Mouse (Mus musculus) intestine, embryonic 16.5 days (tissue): ENCODE measurements around the gene Igsf8. TPM values are rescaled to one million over a fixed set of nuclear protein-coding genes. Genes with fewer than 3 reads are reported as not detected.

Source experiments
- ATAC-seq: fragments of 200-750 bp; cut with Nextera tagmentation; 2 replicates; pipeline ENCODE4 v1.8.0; 2017; ENCODE audit warnings: moderate TSS enrichment, moderate library complexity
- H3K27ac ChIP-seq: fragments of 300-500 bp; sonication (generic); 2 replicates; pipeline ENCODE4 v1.5.1; 2014; ENCODE audit warnings: mild to moderate bottlenecking, low read length
- H3K27me3 ChIP-seq: fragments of 300-500 bp; sonication (generic); replicated peaks from 2 replicates; pipeline ENCODE4 v1.6.1; 2014; ENCODE audit warnings: low read length, control low read depth, mixed read lengths; ENCODE audit not compliant: control insufficient read depth, insufficient read depth
- H3K36me3 ChIP-seq: fragments of 300-500 bp; sonication (generic); 2 replicates; pipeline ENCODE4 v1.6.1; 2014; ENCODE audit warnings: low read length, control low read depth; ENCODE audit not compliant: control insufficient read depth, insufficient read depth
- H3K4me1 ChIP-seq: fragments of 300-500 bp; sonication (generic); 2 replicates; pipeline ENCODE4 v1.6.1; 2014; ENCODE audit warnings: low read length, control low read depth, mixed read lengths; ENCODE audit not compliant: control insufficient read depth, insufficient read depth
- H3K4me2 ChIP-seq: fragments of 300-500 bp; sonication (generic); 2 replicates; pipeline ENCODE4 v1.6.1; 2014; ENCODE audit warnings: low read depth, low read length, control low read depth
- H3K4me3 ChIP-seq: fragments of 300-500 bp; sonication (generic); 2 replicates; pipeline ENCODE4 v1.5.1; 2014; ENCODE audit warnings: mild to moderate bottlenecking, low read length
- H3K9ac ChIP-seq: fragments of 300-500 bp; sonication (generic); 2 replicates; pipeline ENCODE4 v1.6.1; 2014; ENCODE audit warnings: low read depth, low read length
- H3K9me3 ChIP-seq: fragments of 300-500 bp; sonication (generic); 2 replicates; pipeline ENCODE4 v1.6.1; 2016; ENCODE audit warnings: low read length, control low read depth; ENCODE audit not compliant: control insufficient read depth
- WGBS: fragments of 180-500 bp; shearing (Covaris S2); extraction: QIAGEN DNeasy Blood & Tissue Kit; methylation state at CpG from one replicate; pipeline ENCODE4 v1.1.7; 2014; 5-methylcytosine and 5-hydroxymethylcytosine counted together
- polyA plus RNA-seq: library from polyadenylated mRNA; unstranded; fragments of >200 nt; fragmentation: Nextera tagmentation; extraction: Ambion mirVana; gene quantifications from 2 replicates; pipeline ENCODE4 v1.2.1, GENCODE M21; 2015

The Igsf8 gene
- polyA plus RNA-seq: 43.1 and 45.2 TPM in 2 replicates

- H3K4me1 ChIP-seq: no peaks in the 10 kb centered on the region
- WGBS: 61% methylated on average over 8 of the region's 8 CpGs
- H3K36me3 ChIP-seq: no peaks in the 10 kb centered on the region
- H3K4me2 ChIP-seq: no peak within 1 kb of the TSS
- H3K4me3 ChIP-seq: no peak within 1 kb of the TSS
- no peak within 1 kb of the TSS for H3K27ac ChIP-seq
- no peak within 1 kb of the TSS for H3K9ac ChIP-seq
- no peaks in the 10 kb centered on the region for H3K27me3 ChIP-seq
- no peak for ATAC-seq
- no peaks in the 10 kb centered on the region for H3K9me3 ChIP-seq
Observed at GRCm38 (mm10) chr1:172261477-172262078, at the start of gene Igsf8. Gene Igsf8, plus strand, starts transcription at chr1:172261641.

DNA sequence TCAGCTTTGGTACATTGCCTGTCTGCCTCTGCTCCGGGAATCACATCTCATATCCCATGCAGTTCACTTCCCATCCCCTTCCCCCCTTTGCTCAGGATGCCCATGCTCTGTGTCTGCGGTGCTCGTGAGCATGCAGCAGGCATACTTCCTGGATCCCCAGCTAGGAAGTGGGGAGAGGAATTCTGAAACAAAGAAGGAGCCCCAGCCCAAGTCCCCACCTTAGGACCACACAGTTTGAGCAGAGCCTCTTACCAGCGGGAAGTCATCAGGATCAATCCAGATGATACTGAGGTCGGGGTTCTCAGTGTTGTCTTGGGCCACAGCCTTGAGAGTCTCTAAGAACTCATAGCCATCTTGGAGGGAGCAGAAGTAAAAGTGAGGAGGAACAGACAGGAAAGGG lies 48.7 kb upstream of the Igsf8 start:
- no peaks in the 10 kb centered on the region for H3K36me3 ChIP-seq

DNA sequence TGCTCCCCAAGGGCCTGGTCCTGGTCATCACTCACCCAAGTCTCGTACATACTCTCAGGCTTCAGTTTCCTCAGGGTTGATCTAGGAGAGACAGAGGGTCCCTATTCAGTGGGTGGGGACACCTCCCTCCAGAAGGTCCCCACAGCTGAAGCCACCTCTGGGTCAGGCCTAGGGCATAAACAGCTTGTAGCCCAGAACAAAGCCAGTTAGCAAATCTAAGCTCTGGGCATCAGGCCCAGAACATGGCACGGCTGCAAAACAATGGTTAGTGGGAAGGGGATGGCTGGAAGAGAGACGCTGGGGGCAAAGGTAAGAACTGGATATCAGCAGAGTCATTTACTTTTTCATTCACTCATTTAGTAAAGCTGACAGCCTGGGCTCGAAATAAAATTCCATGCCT lies 47.7 kb upstream of the Igsf8 start:
- WGBS: 71% methylated on average over 4 of the region's 4 CpGs
- Histone ChIP-seq H3K27me3 (no peaks in the 10 kb centered on the region), H3K9me3 (no peaks in the 10 kb centered on the region), H3K4me3 (no peak overlapping the region), H3K36me3 (no peaks in the 10 kb centered on the region), H3K4me1 (peaks cover 8% of the 10 kb centered on the region; the same call in 1 of the 2 replicates), H3K4me2 (no peak overlapping the region), H3K27ac (no peak overlapping the region), H3K9ac (no peak overlapping the region)
- ATAC-seq: no peak

More for the DNA sequence above, 48.7 kb upstream of the Igsf8 start:
- Histone ChIP-seq H3K4me1 (peaks cover 8% of the 10 kb centered on the region; the same call in 1 of the 2 replicates), H3K4me2 (no peak overlapping the region), H3K9ac (no peak overlapping the region), H3K27ac (no peak overlapping the region), H3K27me3 (no peaks in the 10 kb centered on the region), H3K4me3 (no peak overlapping the region), H3K9me3 (no peaks in the 10 kb centered on the region)
- 42% methylated on average over 5 of the region's 5 CpGs for WGBS
- no peak for ATAC-seq

DNA sequence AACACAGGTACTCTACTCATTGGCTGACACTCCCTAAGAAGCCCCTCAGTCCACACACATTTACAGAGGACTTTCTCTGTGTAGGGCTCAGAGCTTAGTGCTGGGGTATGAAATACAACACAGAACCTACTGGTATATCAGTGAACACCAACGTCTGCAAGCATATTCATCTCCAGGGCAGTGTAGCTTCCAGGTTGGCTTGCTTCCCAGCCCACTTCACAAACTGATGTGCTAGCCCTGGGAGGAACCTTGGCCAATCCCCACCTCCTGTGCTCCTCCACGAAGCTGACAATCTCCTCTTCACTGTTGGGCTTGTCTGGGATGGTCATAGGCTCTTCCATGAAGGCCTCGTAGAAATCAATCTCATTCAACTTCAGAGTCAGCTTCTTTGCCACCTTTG lies 46.7 kb upstream of the Igsf8 start:
- H3K9me3 ChIP-seq: no peaks in the 10 kb centered on the region
- H3K4me2 ChIP-seq: no peak overlapping the region
- no peak overlapping the region for H3K27ac ChIP-seq
- ATAC-seq: no peak
- H3K36me3 ChIP-seq: no peaks in the 10 kb centered on the region
- no peak overlapping the region for H3K9ac ChIP-seq
- WGBS: 43% methylated on average over 3 of the region's 3 CpGs
- H3K27me3 ChIP-seq: no peaks in the 10 kb centered on the region
- peaks cover 11% of the 10 kb centered on the region for H3K4me1 ChIP-seq
- H3K4me3 ChIP-seq: no peak overlapping the region

DNA sequence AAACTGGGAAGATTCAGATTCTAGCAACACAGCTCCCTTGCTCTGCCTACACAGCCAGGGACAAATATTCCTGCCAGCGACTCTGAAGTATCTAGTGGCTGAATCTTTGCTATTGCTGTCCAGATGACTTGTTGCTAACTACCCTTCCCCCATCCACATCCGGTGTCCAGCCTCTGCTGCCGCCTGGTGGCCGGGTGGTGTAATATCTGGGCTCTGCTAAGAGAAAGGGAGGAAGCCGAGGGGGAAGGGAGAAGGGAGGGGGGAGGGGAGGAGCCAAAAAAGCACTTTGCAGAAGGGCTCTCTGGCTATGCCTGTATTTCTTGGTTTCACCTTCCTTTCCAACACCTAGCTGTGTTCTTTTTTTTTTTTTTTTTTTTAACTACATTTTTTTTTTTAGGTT lies 44.3 kb upstream of the Igsf8 start:
- H3K4me1 ChIP-seq: peaks cover 18% of the 10 kb centered on the region
- no peaks in the 10 kb centered on the region for H3K9me3 ChIP-seq
- 0% methylated on average over 5 of the region's 5 CpGs for WGBS
- no peaks in the 10 kb centered on the region for H3K36me3 ChIP-seq
- ATAC-seq: peak; percentile 58
- H3K4me3 ChIP-seq: peak overlapping the region; percentile 22; the same call in 1 of the 2 replicates
- peak overlapping the region; percentile 56 for H3K9ac ChIP-seq
- peak overlapping the region; percentile 47 for H3K4me2 ChIP-seq
- H3K27ac ChIP-seq: peak overlapping the region; percentile 72
- H3K27me3 ChIP-seq: no peaks in the 10 kb centered on the region

DNA sequence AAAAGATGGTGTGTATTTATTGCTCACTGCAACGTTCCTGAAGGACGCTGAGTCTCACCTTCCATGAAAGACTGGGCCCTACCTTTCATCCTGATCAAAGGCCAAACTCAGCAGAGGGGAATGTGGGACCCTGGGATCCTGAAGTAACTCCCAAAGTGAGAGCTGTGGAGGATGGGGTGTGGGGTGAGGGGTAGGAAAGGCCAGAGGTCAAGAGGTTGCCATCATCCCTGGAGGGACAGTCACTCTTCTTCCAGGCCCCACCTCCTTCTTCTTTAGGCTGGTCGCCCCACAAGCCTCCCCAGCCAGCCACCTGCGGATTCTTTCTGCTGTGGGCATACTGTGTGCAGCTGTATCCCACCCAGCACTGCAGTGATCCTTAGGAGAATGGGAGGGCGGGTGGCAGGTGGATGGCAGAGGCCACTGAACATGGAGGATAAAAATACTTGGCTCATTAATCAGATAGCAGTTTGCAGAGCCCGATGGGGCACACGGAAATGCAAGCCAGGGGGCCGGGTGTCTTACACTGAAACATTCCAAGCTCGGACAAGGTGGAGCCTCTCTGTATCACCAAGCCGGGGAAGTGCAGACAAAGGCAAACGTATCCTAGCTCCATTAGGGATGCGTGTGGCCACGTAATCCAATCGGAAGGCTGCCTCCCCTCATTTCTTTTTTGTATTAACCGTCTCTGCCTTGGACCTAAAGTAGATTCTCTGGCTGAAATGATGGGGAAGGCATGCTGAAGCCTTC lies 43.1 kb upstream of the Igsf8 start:
- Histone ChIP-seq H3K27me3 (no peaks in the 10 kb centered on the region), H3K4me1 (peaks cover 18% of the 10 kb centered on the region), H3K9ac (no peak overlapping the region), H3K4me3 (no peak overlapping the region), H3K4me2 (no peak overlapping the region), H3K36me3 (no peaks in the 10 kb centered on the region), H3K9me3 (no peaks in the 10 kb centered on the region), H3K27ac (no peak overlapping the region)
- ATAC-seq: no peak
- WGBS: 58% methylated on average over 15 of the region's 15 CpGs

GRCm38 (mm10) chr1:172219451-172220406 lies 41.7 kb upstream of the Igsf8 start, which contains the start of gene Casq1:
Gene Casq1, minus strand, starts transcription at chr1:172219868.
- Histone ChIP-seq H3K36me3 (no peaks in the 10 kb centered on the region), H3K4me2 (no peak within 1 kb of the TSS), H3K27ac (peak within 1 kb of the TSS; percentile 59), H3K9me3 (no peaks in the 10 kb centered on the region), H3K9ac (peak within 1 kb of the TSS; percentile 32; the same call in 1 of the 2 replicates), H3K4me1 (peaks cover 18% of the 10 kb centered on the region), H3K4me3 (no peak within 1 kb of the TSS), H3K27me3 (no peaks in the 10 kb centered on the region)
- ATAC-seq: 0 out of 2 replicates have a peak, but pooled peaks have one; percentile 10
- WGBS: 79% methylated on average over 19 of the region's 19 CpGs

DNA sequence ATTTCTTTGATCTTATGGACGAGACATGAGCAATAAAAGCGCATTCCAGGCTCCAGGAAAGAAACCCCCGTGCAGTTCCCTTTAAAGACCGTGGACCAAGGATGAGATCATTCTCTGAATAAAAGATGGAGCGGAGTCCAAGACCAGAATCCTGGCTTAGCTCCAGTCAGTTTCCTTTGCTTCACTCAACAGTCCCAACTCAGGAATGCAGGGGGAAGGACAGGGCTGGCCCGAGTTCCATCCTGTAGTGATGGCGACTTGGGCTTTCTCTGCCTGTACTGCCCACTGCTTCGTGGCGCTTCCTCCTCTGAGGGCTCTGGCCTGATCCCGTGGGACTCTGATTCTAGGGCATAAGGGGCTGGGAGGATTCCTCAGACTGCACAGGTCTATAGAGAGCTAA lies 41.0 kb upstream of the Igsf8 start:
- no peak overlapping the region for H3K4me2 ChIP-seq
- H3K27ac ChIP-seq: peak overlapping the region; percentile 59
- H3K27me3 ChIP-seq: no peaks in the 10 kb centered on the region
- peak; percentile 70 for ATAC-seq
- H3K36me3 ChIP-seq: no peaks in the 10 kb centered on the region
- no peak overlapping the region for H3K9ac ChIP-seq
- peaks cover 18% of the 10 kb centered on the region for H3K4me1 ChIP-seq
- no peak overlapping the region for H3K4me3 ChIP-seq
- WGBS: 32% methylated on average over 10 of the region's 10 CpGs
- H3K9me3 ChIP-seq: no peaks in the 10 kb centered on the region
